Mouse (Mus musculus) neural tube, embryonic 10.5 days (tissue): ENCODE data around the gene Lrrc56.
"Not testable (repeated sequence)": the region's sequence is repeated elsewhere in the genome, so short reads cannot be mapped to it uniquely, and the experiment has no call there.

Source experiments
- DNase-seq: peaks from one replicate; pipeline ENCODE4 v3.0.0-alpha.2; 2017; ENCODE audit warnings: low spot score; ENCODE audit errors: extremely low spot score

Gene Lrrc56

GRCm38 (mm10) chr7:141216894-141217293, 22.9 kb downstream of the Lrrc56 start:
- no peak for DNase-seq

DNA sequence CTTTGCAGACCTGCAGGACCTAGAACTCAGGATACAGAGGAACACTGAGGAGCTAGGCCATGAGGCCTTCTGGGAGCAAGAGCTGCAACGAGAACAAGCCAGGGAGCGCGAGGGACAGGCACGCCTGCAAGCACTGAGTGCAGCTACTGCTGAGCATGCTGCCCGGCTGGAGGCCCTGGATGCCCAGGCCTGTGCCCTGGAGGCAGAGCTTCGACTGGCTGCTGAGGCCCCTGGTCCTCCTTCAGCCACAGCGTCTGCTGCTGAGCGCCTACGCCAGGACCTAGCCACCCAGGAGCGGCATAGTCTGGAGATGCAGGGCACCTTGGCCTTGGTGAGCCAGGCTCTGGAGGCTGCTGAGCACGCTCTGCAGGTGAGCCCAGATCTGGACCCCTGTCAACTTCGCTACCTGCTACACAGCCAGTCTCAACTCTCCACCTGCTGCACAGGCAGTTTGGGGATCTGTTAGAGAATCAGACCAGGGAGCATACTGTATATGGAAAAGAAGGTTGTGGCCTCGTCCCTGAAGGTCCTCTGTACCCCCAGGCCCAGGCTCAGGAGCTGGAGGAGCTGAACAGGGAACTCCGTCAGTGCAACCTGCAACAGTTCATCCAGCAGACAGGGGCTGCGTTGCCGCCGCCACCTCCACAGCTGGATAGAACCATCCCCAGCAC, 23.5 kb downstream of the Lrrc56 start:
- DNase-seq = no peak

- DNase-seq = no peak
Measured at GRCm38 (mm10) chr7:141218141-141218540, 24.2 kb downstream of the Lrrc56 start.

DNA sequence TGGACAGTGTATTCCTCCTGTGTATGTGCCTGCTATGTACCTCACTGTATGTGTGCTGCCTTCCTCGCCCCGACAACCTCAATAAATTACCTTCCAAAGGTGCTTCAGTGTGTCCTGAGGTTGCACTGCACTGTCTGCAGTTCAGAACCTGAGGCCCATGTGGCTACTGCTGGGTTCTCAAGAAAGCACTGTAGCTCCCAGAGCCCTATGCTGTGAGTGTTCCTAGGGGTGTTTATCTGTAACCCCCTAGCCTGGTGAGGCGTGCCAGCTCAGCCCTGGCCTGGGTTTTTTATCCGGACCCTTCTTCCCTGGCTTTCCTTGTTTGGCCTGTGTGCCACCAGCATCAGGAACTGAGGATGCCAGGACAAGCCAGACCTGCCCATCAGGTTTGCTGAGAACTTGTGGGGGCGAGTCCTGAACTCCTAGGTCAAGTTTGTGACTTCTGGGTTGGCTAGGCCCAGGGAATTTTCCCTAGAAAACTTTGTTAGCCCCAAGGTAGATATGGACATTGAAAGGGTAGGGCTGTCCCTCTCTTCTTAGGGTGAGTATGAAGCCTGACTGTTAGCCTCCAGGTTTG, 24.7 kb downstream of the Lrrc56 start:
- no peak for DNase-seq

GRCm38 (mm10) chr7:141219558-141220099, 25.7 kb downstream of the Lrrc56 start:
- no peak for DNase-seq

DNA sequence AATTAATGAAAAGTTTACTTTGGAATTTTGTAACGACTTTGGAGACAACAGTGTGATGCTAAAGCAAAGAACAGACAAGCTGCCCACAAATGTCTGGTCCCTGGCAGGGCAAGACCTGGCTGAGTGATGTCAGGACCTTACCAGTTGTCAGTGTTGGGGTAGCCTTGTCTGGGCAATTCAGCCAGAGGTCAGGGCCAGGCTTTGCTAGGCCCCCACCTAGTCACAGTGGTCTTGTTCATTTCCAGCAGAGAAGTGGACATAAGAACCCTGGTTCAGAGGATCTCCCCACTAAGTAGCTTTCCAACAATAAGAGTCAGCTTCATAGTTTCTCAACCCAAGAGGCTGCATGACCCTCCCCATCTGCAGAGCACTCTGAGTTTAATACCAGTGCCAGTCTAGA, 26.4 kb downstream of the Lrrc56 start:
- no peak for DNase-seq

DNA sequence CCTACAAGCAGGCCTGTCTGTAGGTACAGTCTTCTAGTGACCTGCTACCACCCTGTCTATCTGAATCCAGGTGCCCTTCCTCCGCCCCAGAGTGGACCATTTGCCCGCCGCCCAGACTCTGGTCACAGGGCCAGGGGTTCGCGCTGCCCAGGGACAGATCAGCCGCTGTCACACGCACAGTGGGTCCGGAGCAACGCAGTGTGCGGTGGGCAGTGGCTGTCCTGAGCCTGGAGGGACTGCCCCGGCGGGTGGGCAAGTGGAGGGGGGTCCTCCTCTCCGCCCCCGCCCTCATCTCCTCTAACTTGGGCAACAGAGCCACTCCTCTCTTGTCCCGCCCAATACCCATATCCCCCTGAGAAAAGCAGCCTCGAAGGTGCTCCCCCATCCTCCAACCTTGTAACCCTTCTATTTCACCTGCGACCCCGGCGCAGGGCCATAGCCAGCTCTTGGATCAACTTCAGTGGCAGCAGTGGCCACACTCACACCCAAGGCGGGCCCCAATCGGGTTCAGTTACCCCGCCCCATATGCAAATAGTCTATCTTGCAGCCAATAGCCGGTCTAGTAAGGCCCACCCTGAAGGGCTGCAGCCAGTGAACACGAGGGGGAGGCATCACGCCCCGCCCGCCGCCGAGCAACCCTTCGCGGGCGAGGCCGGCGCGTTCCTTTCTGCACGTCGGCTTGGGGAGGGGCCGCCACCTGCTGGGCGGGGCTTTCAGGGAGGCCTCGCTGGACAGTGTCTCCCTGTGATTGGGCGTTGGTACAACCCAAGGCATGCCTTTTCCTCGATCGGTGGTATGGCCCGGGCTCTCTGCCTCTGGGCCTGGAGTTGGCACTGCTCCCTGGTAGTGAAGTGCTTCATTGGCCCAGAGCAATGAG, 27.5 kb downstream of the Lrrc56 start:
- peak; percentile 99 for DNase-seq

DNA sequence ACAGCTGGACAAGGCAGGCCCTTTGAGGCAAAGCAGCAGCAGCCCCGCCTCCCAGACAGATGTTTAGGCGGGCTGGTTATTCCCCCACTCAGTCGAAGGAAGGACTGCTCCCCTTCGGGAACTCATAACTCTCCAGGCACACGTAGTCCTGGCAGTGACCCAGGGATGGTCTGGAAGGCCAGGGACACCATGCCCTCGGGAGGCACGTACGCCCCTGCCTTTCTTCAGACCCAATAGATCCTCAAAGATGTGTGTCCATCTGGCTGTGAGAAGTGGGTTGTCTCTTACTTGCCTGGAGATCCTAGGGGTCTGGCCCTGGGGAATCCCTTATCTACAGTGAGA, 28.1 kb downstream of the Lrrc56 start:
- no peak for DNase-seq

DNA sequence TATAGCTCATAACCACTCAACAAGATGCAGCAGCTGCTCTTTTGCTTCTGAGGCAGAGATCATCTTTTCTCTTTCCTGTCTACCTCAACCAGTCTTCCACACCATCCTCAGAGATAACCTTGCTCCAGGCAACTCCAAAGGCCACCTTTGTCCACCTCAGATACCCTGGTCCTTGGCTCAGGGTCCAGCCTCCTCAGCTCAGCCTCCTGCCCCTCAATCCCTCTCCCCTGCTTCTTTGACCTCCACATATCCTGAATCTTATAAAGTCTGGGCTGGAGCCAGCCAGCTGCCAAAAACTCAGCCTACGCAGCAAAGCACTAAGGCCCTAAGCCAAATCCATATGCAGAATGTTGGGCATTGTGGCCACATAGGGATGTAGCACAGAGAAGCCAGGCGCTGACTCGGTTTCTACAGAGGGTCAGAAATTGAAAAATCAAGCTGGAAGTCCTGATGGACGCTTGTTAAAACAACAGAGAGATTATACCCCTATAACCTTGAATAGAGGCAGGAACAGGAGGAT, 28.8 kb downstream of the Lrrc56 start:
- no peak for DNase-seq

GRCm38 (mm10) chr7:141226535-141226934, 32.6 kb downstream of the Lrrc56 start:
- no peak for DNase-seq

GRCm38 (mm10) chr7:141227796-141228195, 33.8 kb downstream of the Lrrc56 start:
- DNase-seq = no peak

DNA sequence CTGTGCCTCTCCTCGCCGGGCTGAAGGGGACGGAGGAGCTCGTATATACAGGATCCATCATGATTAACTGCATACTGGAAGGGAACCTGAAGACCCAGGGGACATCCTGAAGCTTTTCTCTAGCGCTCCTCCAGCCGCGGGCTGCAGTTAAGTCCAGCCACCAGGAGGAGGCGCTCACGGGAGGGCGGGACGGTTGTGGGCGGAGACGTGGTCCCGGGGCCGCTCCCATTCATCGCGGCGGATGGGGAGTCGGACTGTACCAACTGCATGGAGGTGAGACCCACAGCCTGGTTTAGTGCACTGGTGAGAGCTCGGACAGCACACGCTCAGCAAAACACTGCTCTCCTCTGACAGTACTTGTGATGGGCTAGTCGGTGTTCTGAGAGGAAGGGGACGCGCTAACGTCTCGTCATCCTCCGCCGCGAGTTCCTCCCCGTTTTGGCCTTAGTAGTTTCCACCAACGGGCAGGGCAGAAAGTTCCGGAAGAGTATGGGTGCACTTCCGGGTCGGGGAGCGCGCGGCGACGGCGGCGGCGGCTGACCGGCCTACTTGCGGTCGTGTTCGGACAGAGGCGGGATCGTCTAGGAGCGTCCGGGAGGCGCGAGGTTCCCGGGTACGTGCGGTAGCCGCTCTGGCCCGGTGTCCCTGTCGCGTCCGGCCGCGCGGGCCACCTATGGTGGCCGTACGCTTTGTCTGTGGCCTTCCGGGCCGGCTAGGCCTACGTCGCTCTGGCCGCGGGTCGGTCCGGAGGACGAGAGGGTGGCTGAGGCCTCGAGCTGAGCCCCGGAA, 34.5 kb downstream of the Lrrc56 start, which contains the start of gene Phrf1:
Gene Phrf1, plus strand, starts transcription at position 506 of the 789 bp plus-strand sequence.
- DNase-seq = peak; percentile 97

GRCm38 (mm10) chr7:141229702-141230101, 35.7 kb downstream of the Lrrc56 start:
- no peak for DNase-seq

DNA sequence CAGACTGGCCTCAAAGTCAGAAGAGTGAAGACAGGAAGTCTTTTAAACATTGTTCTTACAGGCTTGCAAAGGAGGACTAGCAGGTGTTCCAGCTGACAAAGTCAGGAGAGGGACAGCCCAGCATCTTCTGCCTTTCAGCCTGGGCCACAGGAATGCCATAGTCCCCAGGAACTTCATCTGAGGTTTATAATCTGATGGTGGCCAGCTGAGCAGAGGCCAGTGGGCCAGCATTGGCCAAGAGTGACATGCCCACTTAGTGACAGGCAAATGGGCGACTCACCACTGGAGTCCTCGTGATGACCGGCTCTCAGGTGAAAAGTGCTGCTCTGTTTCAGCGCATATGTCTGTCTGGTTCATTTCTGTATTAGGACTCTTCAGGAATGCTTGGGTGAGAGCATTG, 36.6 kb downstream of the Lrrc56 start:
- DNase-seq = no peak

- DNase-seq = no peak
Measured at GRCm38 (mm10) chr7:141231111-141231510, 37.2 kb downstream of the Lrrc56 start.

DNA sequence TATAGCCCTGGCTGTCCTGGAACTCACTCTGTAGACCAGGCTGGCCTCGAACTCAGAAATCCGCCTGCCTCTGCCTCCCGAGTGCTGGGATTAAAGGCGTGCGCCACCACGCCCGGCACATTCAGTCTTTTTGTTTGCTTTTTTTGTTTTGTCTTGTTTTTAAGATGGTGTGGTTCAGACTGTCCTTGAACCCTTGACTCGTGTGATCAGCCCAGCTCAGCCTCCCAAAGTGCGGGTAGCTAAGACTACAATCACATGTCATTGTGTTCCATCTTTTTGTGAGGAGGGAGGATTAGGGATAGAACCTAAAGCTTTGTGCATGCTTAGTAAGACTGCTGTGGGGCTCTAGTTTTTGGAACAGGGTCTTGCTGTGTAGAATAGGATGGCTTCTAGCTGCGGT, 37.6 kb downstream of the Lrrc56 start:
- no peak for DNase-seq

- DNase-seq = not testable (repeated sequence)
Measured at GRCm38 (mm10) chr7:141250486-141250885, 56.5 kb downstream of the Lrrc56 start.

GRCm38 (mm10) chr7:141256159-141256558, 62.2 kb downstream of the Lrrc56 start:
- no peak for DNase-seq
